Mouse (Mus musculus): ENCODE measurements around the gene Cdiptos. TPM values are rescaled to one million over a fixed set of nuclear protein-coding genes. Genes with fewer than 3 reads are reported as not detected.

Cdiptos gene
- total RNA-seq, 2 experiments from 2014 or later: 0.25 TPM; not detected in 1

- intact Hi-C loops (cut with DNase I): no loop called here
- DNase-seq (ENCODE audit: low spot score): no peak
Measured at GRCm38 (mm10) chr7:126982054-126982453, 6.2 kb upstream of the Cdiptos start.

GRCm38 (mm10) chr7:126981601-126982000, 5.7 kb upstream of the Cdiptos start:
- no peak for DNase-seq (ENCODE audit: low spot score)
- intact Hi-C loops (cut with DNase I): no loop called here

GRCm38 (mm10) chr7:126978841-126979240, 2.9 kb upstream of the Cdiptos start:
- DNase-seq (ENCODE audit: low spot score): no peak
- intact Hi-C loops (cut with DNase I): no loop called here

GRCm38 (mm10) chr7:126976878-126977459, 1.1 kb upstream of the Cdiptos start:
- intact Hi-C loops (cut with DNase I): loop anchor here (2.0 kb wide), 1 partner anchor 38 kb away; the partner anchor contains the start of gene Mvp
- DNase-seq (ENCODE audit: low spot score): no peak

- DNase-seq (ENCODE audit: low spot score): no peak
- intact Hi-C loops (cut with DNase I): no loop called here
Measured at GRCm38 (mm10) chr7:126975893-126975949, 177 bp downstream of the Cdiptos start, which contains the start of gene Cdipt. Gene Cdipt, plus strand, starts transcription at chr7:126975914.

- DNase-seq (ENCODE audit: low spot score): peak; percentile 28
Measured at GRCm38 (mm10) chr7:126975493-126975892, 405 bp downstream of the Cdiptos start.

GRCm38 (mm10) chr7:126967361-126967760, 8.5 kb downstream of the Cdiptos start:
- DNase-seq (ENCODE audit: low spot score): no peak
- intact Hi-C loops (cut with DNase I): no loop called here

More at GRCm38 (mm10) chr7:126975493-126975892, 405 bp downstream of the Cdiptos start:
- intact Hi-C loops (cut with DNase I): no loop called here

- no peak for DNase-seq (ENCODE audit: low spot score)
- intact Hi-C loops (cut with DNase I): no loop called here
Measured at GRCm38 (mm10) chr7:126965568-126965967, 10.3 kb downstream of the Cdiptos start.

- intact Hi-C loops (cut with DNase I): loop anchor here (5.0 kb wide), 1 partner anchor 131 kb away; the partner anchor contains the start of gene 4930451I11Rik
- DNase-seq (ENCODE audit: low spot score): no peak
Measured at GRCm38 (mm10) chr7:126963548-126964286, 12.2 kb downstream of the Cdiptos start.

GRCm38 (mm10) chr7:126961965-126962364, 13.9 kb downstream of the Cdiptos start:
- intact Hi-C loops (cut with DNase I): loop anchor here (5.0 kb wide), 1 partner anchor 130 kb away; the partner anchor contains the start of gene 4930451I11Rik

GRCm38 (mm10) chr7:126961095-126961494, 14.8 kb downstream of the Cdiptos start:
- no peak for DNase-seq (ENCODE audit: low spot score)
- intact Hi-C loops (cut with DNase I): loop anchor here (5.0 kb wide), 1 partner anchor 129 kb away; the partner anchor contains the start of gene 4930451I11Rik

More at GRCm38 (mm10) chr7:126961965-126962364, 13.9 kb downstream of the Cdiptos start:
- no peak for DNase-seq (ENCODE audit: low spot score)

GRCm38 (mm10) chr7:126959780-126960179, 16.1 kb downstream of the Cdiptos start:
- DNase-seq (ENCODE audit: low spot score): no peak
- intact Hi-C loops (cut with DNase I): loop anchor here (5.0 kb wide), 1 partner anchor 127 kb away; the partner anchor contains the start of gene 4930451I11Rik

GRCm38 (mm10) chr7:126955125-126955524, 20.8 kb downstream of the Cdiptos start:
- intact Hi-C loops (cut with DNase I): no loop called here
- DNase-seq (ENCODE audit: low spot score): no peak

- no peak for DNase-seq (ENCODE audit: low spot score)
- intact Hi-C loops (cut with DNase I): no loop called here
Measured at GRCm38 (mm10) chr7:126952646-126953045, 23.3 kb downstream of the Cdiptos start.

- intact Hi-C loops (cut with DNase I): no loop called here
Measured at GRCm38 (mm10) chr7:126951741-126952140, 24.2 kb downstream of the Cdiptos start.

GRCm38 (mm10) chr7:126950647-126951615, 25.0 kb downstream of the Cdiptos start:
- DNase-seq (ENCODE audit: low spot score): no peak
- intact Hi-C loops (cut with DNase I): no loop called here

More at GRCm38 (mm10) chr7:126951741-126952140, 24.2 kb downstream of the Cdiptos start:
- no peak for DNase-seq (ENCODE audit: low spot score)

- intact Hi-C loops (cut with DNase I): loop anchor here (2.0 to 5.0 kb wide), 2 partner anchors 123 to 155 kb away; no protein-coding TSS in a partner anchor
- peak; percentile 67 for DNase-seq (ENCODE audit: low spot score)
Measured at GRCm38 (mm10) chr7:126949793-126950646, 25.9 kb downstream of the Cdiptos start, which contains the start of gene Sez6l2. Gene Sez6l2, plus strand, starts transcription at chr7:126950563.

GRCm38 (mm10) chr7:126949403-126949792, 26.5 kb downstream of the Cdiptos start, which contains the start of gene Asphd1:
Gene Asphd1, minus strand, starts transcription at chr7:126949582.
- intact Hi-C loops (cut with DNase I): loop anchor here (2.0 to 5.0 kb wide), 2 partner anchors 122 to 155 kb away; no protein-coding TSS in a partner anchor
- DNase-seq (ENCODE audit: low spot score): no peak

GRCm38 (mm10) chr7:126948626-126949025, 27.3 kb downstream of the Cdiptos start:
- intact Hi-C loops (cut with DNase I): loop anchor here (2.0 to 5.0 kb wide), 2 partner anchors 121 to 156 kb away; no protein-coding TSS in a partner anchor
- no peak for DNase-seq (ENCODE audit: low spot score)
